Mouse (Mus musculus): ENCODE data around the gene Zfyve27.

Zfyve27 gene

DNA sequence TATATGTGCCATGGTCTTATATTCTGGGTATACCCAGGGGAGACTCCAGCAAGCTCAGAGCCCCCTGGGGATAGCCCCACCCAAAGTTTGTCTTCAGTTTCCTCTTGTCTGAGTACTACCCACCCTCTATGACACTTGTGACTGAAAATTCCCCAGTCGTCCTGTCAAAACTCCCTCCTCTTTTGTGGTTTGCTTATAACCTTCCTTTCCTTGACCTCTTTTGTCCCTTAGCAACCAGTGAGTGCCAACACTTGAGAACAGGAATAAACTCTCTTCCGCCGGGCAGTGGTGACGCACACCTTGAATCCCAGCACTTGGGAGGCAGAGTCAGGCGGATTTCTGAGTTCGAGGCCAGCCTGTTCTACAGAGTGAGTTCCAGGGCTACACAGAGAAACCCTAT, 19.7 kb upstream of the Zfyve27 start:
- DNase-seq, result no peak

DNA sequence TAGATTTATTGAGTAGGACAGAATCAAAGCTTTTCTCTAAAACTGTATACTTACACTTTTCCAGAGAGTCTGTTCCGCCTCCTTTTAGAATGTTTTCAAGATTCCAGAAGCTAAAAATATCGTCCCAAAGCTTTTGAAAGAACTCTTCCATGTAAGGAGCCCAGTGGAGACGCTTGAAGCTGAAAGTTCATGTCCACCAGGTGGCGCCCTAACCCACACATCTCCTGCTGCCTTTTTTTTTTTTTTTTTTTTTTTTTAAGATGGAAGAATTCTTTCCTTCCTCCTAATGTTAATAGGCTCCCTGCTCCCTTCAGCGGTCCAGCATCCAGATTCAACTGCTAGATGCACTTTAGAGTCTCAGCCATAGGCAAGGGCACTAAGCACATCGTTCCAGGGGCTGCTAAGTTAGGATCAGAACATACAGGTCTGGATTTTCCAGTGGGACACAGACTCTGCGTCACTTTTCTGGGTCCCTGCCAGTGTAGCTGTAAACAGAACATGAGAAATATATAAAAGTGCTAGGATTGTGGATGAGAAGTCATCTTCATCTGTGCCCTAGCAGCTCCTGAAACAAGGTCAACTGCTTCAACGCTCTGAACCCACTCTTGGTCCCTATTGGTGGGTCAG, 19.1 kb upstream of the Zfyve27 start:
- peak; percentile 81 to 92 for DNase-seq

DNA sequence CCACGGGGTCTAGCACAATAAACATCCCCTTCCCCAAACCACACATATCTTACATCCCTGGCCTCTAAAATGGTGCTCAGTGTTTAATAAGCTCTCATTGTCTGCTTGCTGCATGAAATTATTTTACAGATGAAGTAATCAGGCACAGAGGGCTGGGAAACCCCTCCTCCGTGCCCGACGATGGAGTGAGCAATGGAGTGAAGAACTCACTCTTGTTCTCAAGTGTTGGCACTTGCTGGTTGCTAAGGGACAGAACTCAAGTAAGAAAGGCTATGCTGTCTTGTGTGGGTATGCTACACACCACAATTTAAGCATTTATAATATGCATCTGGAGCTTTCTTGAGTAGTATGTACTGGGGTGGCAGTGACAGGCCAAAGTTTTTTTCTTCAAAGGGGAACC, 18.5 kb upstream of the Zfyve27 start:
- DNase-seq, result no peak

DNA sequence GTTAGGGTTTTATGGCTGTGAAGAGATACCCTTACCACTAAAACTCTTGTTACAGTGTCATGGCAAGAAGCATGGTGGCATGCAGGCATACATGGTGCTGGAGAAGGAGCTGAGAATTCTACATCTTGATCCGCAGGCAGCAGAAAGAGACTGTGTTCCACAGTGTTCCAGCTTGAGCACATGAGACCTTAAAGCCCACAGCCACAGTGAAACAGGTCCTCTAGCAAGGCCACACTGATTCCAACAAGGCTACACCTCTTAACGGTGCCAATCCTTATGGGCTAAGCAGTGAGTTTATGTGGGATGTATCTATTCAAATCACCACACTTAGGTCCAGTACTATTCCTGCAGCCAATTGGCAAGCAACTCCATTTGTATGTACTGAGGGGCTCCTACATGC, 18.0 kb upstream of the Zfyve27 start:
- no peak for DNase-seq

DNA sequence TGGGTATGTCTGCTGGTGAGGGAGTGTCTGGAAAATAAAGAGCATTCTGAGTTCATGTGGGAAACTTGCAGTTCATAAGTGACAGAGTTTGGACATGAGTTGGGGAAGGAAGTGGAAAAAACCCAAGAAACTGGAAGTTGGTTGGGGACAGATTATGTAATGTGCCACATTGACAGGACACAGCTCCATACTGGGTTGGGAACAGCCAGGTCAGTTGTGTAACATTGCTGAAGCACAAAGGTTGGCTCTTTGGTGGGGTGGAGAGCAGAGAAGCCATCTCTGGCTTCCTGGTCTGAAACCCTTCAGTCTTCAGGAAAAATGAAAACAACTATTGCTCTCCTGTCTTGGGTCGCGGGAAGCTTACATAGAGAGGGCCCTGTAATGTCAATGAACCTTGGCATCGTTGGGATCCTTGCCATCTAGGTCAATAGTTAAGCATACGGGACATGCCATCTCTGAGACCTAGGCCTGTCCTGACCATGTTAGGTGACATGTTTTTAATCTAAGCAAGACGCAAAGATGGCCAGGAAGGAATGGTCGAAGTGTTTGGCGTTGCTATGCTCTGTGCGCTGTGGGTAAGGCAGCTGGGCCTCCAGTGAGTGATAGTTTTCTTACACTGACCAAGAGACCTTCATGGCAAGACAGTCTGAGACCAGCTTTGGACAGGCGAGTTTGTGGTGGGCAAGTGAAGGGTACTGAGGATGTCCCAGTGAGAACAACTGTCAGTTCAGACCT, 17.3 kb upstream of the Zfyve27 start:
- DNase-seq, result no peak

DNA sequence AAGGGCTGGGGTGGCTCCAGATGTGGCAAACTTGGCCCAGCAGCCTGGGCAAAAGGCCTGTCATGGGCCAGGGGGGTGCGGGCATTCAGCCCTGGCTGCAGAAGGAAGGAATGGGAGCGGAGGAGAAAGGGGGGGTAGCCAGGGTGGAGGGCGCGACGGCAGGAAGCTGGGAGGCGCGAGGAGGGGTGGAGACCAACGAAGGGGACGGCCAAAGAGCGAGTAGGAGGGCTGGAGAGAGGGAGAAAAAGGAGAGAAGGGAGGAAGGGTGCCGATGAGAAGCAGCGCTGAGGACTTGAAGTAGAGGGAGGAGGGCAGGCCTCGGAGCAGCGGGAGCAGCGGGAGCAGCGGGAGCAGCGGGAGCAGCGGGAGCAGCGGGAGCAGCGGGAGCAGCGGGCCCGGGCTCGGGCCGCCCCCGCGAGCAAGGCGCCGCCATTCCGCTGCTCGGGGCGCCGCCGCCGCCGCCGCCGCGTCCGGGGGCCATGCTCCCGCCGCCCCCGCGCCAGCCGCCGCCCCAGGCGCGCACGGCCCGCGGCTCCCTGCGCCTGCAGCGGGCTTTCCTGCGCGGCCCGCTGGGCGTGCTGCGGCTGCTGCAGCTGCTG, 16.5 kb upstream of the Zfyve27 start, which contains the start of gene Marveld1:
TSS of gene Marveld1 (plus strand) at position 231 of the 599 bp plus-strand sequence.
- DNase-seq, result peak; percentile 46 to 54

DNA sequence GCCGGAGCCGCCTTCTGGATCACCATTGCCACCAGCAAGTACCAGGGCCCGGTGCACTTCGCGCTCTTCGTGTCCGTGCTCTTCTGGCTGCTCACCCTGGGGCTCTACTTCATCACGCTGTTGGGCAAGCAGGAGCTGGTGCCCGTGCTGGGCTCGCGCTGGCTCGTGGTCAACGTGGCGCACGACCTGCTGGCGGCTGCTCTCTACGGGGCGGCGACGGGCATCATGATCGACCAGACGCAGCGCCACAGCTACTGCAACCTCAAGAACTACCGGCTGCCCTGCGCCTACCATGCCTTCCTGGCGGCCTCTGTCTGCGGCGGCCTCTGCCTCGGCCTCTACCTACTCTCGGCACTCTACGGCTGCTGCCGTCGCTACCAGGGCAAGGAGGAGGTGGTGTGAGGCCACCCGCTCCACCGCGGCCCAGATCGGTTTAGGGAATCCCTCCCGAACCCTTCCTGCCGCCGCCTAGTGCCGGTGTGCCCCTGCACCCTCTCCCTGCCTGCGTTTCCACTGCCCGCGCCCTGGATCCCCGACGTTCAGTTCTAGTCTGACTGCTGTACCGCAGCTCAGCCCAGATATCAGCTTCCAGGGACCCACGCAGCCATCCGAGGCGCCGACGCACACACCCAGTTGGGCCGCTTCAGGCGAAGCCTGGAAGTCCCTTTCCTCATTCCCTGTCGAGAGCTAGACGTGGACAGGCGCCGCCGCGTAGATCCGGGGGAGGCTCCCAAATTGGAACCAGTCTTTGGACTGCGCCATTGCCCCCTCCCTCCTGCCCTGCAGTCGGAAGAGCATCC, 15.8 kb upstream of the Zfyve27 start:
- DNase-seq, result peak; percentile 79

DNA sequence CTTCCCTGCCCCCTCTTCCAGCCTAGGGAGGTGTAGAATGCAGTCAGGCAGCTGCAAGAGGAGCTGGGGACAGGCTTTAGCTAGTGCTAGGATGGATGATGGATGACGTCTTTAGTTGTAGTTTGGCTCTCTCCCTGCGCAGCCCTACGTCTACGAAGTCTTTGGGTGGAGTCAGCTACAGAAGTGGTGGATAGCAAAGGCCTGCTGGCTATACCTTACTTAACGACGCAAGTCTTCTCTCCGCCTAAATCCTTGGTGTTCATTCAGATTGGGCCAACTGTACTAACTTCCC, 15.2 kb upstream of the Zfyve27 start:
- no peak for DNase-seq

DNA sequence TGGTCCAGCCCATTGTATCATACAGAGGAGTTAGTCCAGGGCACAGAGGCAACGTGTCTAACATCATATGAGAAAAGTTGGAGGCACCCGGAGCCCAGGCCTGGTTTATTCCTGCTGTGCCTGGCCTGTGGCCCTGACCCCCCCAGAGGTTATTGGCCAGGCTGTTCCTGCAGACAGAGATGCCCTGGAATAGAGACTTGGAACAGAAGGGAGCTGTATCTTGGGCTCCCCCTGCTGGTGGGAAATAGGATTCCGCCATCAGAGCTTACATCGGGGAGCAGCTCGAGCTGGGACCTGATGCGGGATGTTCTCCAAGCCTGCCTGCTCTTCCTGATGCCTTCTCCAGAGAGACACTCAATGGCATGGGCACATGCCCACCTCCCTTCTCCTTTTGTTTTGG, 11.8 kb upstream of the Zfyve27 start:
- DNase-seq, result peak; percentile 92

DNA sequence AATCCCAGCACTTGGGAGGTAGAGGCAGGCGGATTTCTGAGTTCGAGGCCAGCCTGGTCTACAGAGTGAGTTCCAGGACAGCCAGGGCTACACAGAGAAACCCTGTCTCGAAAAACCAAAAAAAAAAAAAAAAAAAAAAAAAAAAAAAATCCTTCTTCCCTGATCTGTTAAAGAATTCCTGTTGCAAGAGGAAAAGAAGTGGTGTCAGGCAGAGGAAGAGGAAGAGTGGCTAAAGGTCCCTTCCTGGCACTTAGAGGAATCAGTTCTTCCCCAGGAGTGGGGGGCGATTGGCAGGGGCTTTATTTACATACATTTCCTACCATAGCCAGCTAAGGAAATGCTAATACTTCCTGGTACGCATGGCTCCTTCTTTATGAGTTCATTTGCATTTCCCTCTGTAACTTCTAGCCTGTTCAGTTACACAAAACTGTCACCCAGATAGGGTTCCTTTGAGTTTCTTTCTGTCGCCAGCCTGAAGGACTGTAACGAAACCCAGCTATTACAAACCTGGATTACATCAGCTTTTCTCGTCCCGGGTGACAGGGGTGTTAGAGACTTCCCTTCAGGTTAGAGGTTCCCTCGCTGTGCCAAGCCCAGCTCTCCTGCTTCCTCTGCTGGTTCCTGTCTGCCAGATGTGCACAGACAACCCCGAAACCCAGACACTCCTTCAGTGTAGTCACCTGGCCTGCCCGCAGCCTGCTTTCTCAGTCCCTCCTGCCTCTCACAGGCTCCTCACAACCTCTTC, 6.1 kb upstream of the Zfyve27 start:
- DNase-seq, result no peak

DNA sequence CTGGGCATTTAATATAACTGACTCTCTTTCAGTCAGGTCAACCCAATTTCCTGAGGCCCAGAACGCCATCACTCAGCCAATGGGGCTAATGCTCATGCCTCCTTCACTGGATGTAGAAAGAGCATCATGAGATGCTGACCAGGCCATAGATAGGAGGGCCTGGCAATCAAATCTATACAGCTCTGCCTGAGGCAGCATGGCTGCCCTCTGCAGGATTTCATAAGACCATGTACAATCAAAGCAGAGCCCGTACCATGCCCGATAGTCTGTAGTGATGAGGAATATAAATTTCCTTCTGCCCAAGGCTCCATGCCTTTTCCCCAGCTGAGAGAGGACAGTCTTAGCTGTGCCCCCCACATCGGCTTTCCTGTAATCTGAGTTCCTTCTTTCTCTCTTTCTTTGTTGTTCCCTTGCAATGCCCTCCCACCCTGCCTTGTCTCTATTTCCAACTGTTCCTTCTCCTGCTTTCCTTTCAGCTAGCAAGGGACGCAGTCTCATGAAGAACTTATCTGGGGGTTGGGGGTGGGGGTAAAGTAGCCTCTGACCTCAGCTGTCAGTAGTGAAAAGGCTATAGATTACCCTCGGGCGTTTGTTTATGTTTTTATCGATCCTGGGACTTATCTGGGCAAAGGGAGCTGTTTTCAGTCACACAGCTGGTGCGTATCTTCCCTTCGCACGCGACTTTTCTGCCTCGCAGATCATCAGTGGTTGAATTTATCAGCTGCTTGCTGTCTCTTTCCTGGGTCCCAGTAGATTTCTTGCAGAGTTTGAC, 5.3 kb upstream of the Zfyve27 start:
- no peak for DNase-seq

DNA sequence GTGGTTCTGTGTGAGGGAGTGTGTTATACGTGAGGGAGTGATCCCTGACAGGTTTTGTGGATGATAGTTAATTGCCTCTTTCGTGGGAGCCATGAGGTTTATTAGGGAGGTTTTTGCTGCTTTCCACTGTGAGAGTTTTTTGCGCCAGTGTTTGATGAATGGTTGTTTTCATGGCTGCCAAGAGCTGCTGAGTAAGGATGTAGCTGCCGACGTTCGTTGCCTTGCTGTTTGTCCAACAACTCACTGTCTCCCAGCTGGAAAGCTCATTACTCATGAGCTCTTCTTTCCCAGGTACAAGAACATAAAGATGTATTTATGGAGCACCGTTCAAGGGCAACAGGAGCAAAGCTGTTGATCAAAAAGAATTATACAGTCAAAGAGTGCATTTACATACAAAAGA, 437 bp downstream of the Zfyve27 start:
- no peak for DNase-seq

DNA sequence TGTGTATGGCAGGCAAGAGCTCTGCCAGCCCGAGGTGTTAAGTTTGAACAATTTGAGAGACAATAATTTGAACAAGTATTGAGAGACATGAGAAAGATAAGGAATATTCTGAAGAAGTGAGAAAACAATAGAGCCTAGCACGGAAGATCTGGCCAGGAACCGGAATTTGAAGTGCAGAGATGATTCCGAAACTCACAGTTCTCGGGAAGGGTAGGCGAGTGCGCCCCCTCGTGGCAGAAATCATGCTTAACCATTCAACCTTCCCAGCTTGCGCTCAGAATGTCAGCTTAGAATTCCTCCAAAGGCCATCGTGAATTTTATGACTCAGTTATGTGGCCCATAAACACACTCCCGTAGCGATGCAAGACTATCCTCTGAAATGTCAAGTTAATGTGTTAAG, 2.4 kb downstream of the Zfyve27 start:
- peak; percentile 91 to 94 for DNase-seq

DNA sequence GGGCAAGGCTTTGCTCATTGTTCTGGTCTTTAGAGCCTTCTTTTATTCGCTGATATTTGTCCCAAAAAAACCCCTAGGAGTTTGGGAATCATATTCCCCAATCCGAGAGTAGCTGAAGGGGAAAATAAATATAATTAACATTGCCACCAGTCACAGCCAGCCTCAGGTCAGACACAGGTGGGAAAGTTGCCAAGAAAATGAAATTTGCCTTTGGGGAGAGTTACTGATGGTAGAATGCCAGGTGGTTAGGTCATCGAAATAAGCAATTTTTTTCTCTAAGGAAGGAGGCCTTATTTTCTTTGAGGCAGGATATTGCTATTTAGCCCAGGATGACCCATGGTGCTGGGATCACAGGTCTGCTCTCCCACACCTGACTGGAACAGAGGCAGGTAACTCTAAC, 3.0 kb downstream of the Zfyve27 start:
- no peak for DNase-seq

DNA sequence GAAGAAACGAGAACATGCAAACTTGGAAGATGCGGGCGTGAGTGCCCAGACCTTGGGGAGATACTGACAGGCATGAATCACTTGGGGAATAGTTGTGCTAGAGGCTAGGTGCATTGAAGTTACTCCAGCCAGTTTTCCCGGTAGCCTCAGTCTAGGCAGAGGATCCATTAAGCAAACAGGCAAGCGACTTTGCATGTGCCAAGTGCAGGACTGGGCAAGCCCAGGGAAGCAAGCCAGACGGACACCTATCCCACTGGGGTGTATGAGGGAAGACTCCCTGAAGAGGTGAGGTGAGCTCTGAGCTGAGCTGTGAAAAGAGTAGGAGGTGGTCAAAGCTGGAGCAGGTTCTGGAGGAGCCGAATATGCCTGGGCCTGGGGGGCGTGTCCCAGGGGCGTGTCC, 3.7 kb downstream of the Zfyve27 start:
- no peak for DNase-seq

DNA sequence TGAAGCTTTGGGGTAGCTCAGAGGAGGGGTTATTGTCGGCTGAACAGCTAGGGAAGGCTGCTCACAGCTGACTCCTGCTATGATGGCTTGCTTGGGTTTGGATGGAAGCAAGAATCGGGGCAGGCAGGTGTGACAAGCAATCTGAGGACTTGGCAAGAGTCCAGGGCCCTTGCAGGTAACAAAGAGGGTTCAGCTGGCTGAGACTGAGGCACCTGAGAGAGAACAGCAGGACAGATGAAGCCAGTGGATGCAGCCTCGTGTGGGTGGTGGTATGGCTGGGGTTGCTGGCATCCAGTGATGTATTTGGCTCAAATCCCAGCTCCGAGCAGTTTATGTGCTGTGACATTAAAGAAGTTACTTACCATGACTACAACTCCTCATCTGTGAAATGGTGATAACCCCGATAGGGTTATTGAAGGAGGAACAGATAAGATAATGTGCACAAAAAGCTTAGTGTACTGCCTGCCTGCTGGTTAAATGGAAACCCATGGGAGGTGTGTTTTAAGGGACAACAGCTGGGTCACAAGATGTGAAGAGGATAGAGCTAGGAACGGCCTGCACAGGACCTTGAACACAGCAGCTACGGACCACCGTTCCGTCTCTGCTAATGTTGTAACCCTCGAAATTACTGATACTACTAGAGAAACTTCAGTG, 5.7 kb downstream of the Zfyve27 start:
- peak; percentile 22 to 53 for DNase-seq

DNA sequence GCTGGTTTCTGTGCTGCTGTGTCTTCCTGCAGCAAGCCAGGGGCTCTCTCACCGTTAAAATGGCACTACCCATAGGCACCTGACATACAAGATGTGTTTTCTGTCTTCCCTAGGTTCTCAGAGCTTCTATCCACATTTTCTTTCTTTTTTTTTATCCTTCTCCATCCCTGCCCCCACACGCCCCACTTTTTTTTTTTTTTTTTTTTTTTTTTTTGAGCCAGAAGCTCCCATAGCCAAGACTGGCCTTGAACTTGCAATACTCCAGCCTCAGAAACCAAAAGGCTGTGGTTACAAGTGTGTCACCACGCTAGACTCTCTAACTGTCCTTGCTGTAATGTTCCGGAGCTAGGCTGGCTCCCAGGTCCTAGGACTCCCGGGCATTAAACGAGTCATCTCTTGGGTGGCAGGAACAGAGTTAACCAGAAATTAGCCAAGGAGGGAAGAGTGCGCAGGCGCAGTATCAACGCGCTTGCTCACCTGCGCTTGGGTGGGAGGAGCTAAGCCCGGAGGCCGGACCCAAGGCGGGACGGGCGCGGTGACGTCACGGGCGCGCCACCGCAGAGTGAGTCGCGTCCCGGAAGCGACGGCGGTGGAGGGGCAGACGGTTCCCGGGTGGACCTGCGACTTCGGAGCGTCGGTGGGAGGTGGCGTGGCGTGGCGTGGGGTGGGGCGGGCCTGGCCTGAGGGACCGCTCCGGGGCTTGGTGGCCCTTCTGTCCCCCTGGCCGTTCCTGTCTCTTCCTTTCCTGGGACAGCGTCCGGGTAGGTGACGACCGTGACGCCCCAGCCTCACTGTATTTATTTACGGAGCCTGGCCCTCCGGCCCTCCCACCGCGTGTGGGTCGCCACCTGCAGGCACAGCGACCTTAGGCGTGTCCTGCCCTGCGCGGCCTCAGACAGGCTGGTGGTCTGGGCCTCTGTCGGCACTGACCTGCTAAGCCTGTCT, 6.5 kb downstream of the Zfyve27 start:
- peak; percentile 95 to 98 for DNase-seq

DNA sequence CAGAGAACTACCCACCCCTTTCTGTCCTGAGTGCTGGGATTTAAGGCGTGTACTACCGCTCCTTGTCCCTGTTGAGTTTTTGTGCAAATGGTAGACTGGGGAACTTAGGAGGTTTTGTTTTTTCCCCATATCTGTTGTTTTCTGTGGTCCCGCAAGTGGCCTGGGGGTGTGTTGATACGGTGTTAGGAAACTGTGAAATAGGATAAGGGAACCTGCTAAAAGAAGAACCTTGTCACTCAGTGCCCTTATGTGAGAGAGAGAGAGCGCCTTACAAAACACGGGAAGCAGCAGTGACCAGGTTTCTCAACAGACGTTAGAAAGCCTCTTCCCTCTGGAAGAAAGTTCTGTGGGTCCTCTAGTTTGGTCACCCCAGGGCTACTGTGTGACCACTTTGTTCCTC, 13.1 kb downstream of the Zfyve27 start:
- no peak for DNase-seq

DNA sequence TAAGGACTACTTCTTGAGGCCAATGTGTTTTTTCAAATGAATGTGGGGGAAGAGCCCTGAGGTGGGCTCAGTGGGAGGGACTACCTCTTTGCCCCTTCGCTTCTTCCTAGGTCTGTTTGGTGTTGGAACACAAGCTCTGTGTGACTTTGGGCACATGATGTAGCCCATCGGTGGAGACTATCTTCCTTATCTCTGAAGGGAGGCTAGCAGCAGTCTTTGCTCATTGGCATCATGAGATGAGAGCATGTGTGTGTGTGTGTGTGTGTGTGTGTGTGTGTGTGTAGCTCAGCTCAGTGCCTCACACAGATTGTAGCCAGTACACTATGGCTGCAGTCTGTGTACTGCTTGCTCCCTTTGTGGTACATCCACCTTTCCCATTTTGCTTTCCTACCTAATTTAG, 13.7 kb downstream of the Zfyve27 start:
- DNase-seq, result no peak

DNA sequence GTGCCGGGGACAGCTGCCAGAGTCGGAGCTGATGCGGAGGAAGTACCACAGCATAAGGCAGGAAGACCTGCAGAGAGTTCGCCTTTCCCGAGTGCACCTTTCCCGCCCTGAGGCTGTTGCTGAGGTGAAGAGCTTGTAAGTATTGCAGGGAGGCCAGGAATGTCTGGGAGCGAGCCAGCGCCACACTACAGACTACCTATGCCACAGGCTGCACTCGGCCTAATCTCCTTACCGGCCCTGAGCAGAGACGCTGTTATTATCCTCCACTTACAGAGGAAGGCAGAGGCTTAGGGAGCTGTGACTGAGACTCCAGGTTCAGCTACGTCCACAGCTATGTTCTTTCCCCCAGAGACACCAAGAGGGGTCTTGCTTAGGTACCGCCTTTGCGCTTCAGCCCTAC, 15.6 kb downstream of the Zfyve27 start:
- no peak for DNase-seq

All from cerebellum, postnatal 25 days (tissue).